Mouse (Mus musculus) gastrocnemius, postnatal 10 days (tissue): ENCODE data around the gene 4933427I04Rik. TPM values are rescaled to one million over a fixed set of nuclear protein-coding genes. Genes with fewer than 3 reads are reported as not detected.

Experiments
- total RNA-seq, 2 experiments: library from RNA; stranded (reverse); gene quantifications; 2 replicates each; pipeline ENCODE4 v1.2.3; 2021

The 4933427I04Rik gene
- total RNA-seq, 2 experiments from 2014 or later: not detected

Other genes with a start within 250 kb of the 4933427I04Rik start
- gene Macf1, start 175.3 kb upstream of the 4933427I04Rik start, total RNA-seq: 100 to 1,000 TPM; 108 to 144 TPM
- 100 to 1,000 TPM; 227 to 266 TPM for gene Ndufs5, start 141.5 kb upstream of the 4933427I04Rik start, total RNA-seq
- 10 to 100 TPM; 20.9 to 23.0 TPM for gene Akirin1, start 109.3 kb upstream of the 4933427I04Rik start, total RNA-seq
- 1 to 10 TPM in 1 of 2 experiments, not detected in 1; 1.5 TPM for gene Rhbdl2, start 71.8 kb upstream of the 4933427I04Rik start, total RNA-seq
- 10 to 100 TPM; 17.8 to 22.4 TPM for gene Mycbp, start 45.2 kb downstream of the 4933427I04Rik start, total RNA-seq
- gene Rragc, start 57.8 kb downstream of the 4933427I04Rik start, total RNA-seq: 10 to 100 TPM; 28.8 to 34.0 TPM
- gene 4930535I16Rik, start 58.3 kb downstream of the 4933427I04Rik start, total RNA-seq: not detected